Mouse (Mus musculus): ENCODE data around the gene Sh3bgrl3. TPM values are rescaled to one million over a fixed set of nuclear protein-coding genes. Genes with fewer than 3 reads are reported as not detected.

Gene Sh3bgrl3
- total and polyA plus RNA-seq, 3 experiments: 128 to 362 (median 153) TPM

GRCm38 (mm10) chr4:134107730-134108129 lies 20.9 kb downstream of the Sh3bgrl3 start:
- H3K27ac ChIP-seq (ENCODE audit: insufficient read depth, low read depth): no peak overlapping the region
- no peak overlapping the region for H3K4me2 ChIP-seq (ENCODE audit: insufficient read depth, low read depth, poor library complexity, severe bottlenecking)
- H3K4me1 ChIP-seq (ENCODE audit: control insufficient read depth in 1 of 2, insufficient read depth in 2 of 2): peaks cover 19 to 64% of the 10 kb centered on the region in 2 experiments
- peaks cover 26 to 59% of the 10 kb centered on the region in 2 experiments for H3K36me3 ChIP-seq (replicated peaks in 1 of 2; ENCODE audit: control insufficient read depth in 1 of 2, insufficient read depth in 1 of 2, low read length in 1 of 2)
- no peak overlapping the region for H3K9ac ChIP-seq (ENCODE audit: insufficient read depth, low read depth)
- dilution Hi-C loops (cut with MboI; ENCODE audit: extremely low pct_ligation_motif_present, extremely low pct_unique_long_range_greater_than_20kb, low sequenced_read_pairs): no loop called here
- in situ Hi-C loops (cut with MboI; ENCODE audit: low pct_ligation_motif_present, low pct_unique_long_range_greater_than_20kb, low sequenced_read_pairs): no loop called here
- no peak for DNase-seq (ENCODE audit: extremely low read depth)
- no peak overlapping the region for H3K4me3 ChIP-seq (replicated peaks in 1 of 3; ENCODE audit: low read depth in 2 of 3, low read length in 2 of 3, poor library complexity in 1 of 3)
- H3K27me3 ChIP-seq (replicated peaks): no peaks in the 10 kb centered on the region
- no peaks in the 10 kb centered on the region for H3K79me2 ChIP-seq (replicated peaks; ENCODE audit: control insufficient read depth, extremely low read depth, insufficient read depth, poor library complexity, severe bottlenecking)
- no peaks in the 10 kb centered on the region for H3K9me3 ChIP-seq (replicated peaks; ENCODE audit: low read length)
- TF ChIP-seq JUN (IDR thresholded peaks at IDR 0.05; ENCODE audit: insufficient read depth, low read depth, low read length): no peak
- TF ChIP-seq CHD2 (IDR thresholded peaks at IDR 0.05; ENCODE audit: low read length): no peak
- TF ChIP-seq MEF2A (IDR thresholded peaks at IDR 0.05; ENCODE audit: borderline replicate concordance, low read depth, low read length): no peak
- TF ChIP-seq GABPA (IDR thresholded peaks at IDR 0.05; ENCODE audit: insufficient replicate concordance, low read depth, low read length): no peak
- TF ChIP-seq CTCF (conservative IDR thresholded peaks at IDR 0.05 in 1 of 2, IDR thresholded peaks at IDR 0.05 in 1 of 2; ENCODE audit: low read depth in 2 of 2, low read length in 2 of 2): no peak
- no peak for TF ChIP-seq CHD1 (IDR thresholded peaks at IDR 0.05; ENCODE audit: low read depth, low read length)
- no peak for TF ChIP-seq ZKSCAN1 (IDR thresholded peaks at IDR 0.05; ENCODE audit: borderline replicate concordance, low read depth, low read length)
- TF ChIP-seq POLR2AphosphoS2 (IDR thresholded peaks at IDR 0.05; ENCODE audit: low read depth, low read length): no peak
- TF ChIP-seq TBP (conservative IDR thresholded peaks at IDR 0.05; ENCODE audit: low read depth, low read length): no peak
- TF ChIP-seq PAX5 (IDR thresholded peaks at IDR 0.05; ENCODE audit: low read length): no peak
- TF ChIP-seq UBTF (IDR thresholded peaks at IDR 0.05; ENCODE audit: low read depth, low read length): no peak
- no peak for TF ChIP-seq RCOR1 (conservative IDR thresholded peaks at IDR 0.05; ENCODE audit: low read depth, low read length)
- no peak for TF ChIP-seq MXI1 (IDR thresholded peaks at IDR 0.05; ENCODE audit: low read depth, low read length)
- no peak for TF ChIP-seq BHLHE40 (IDR thresholded peaks at IDR 0.05; ENCODE audit: low read depth, low read length)
- no peak for TF ChIP-seq RAD21 (IDR thresholded peaks at IDR 0.05; ENCODE audit: low read depth, low read length)
- TF ChIP-seq POLR2A (IDR thresholded peaks at IDR 0.05; ENCODE audit: low read depth, low read length): no peak
- TF ChIP-seq ZMIZ1 (IDR thresholded peaks at IDR 0.05; ENCODE audit: low read depth, low read length): no peak
- no peak for TF ChIP-seq JUND (conservative IDR thresholded peaks at IDR 0.05; ENCODE audit: low read depth, low read length)

GRCm38 (mm10) chr4:134106105-134106504 lies 22.5 kb downstream of the Sh3bgrl3 start:
- TF ChIP-seq JUN (IDR thresholded peaks at IDR 0.05; ENCODE audit: insufficient read depth, low read depth, low read length): no peak
- TF ChIP-seq PAX5 (IDR thresholded peaks at IDR 0.05; ENCODE audit: low read length): no peak
- TF ChIP-seq CHD1 (IDR thresholded peaks at IDR 0.05; ENCODE audit: low read depth, low read length): no peak
- TF ChIP-seq MYC (IDR thresholded peaks at IDR 0.05; ENCODE audit: low read depth, low read length): no peak
- TF ChIP-seq ZMIZ1 (IDR thresholded peaks at IDR 0.05; ENCODE audit: low read depth, low read length): no peak
- TF ChIP-seq E2F4 (IDR thresholded peaks at IDR 0.05; ENCODE audit: insufficient replicate concordance, low read depth, low read length): no peak
- TF ChIP-seq USF2 (conservative IDR thresholded peaks at IDR 0.05; ENCODE audit: low read depth, low read length): no peak
- TF ChIP-seq POLR2A (IDR thresholded peaks at IDR 0.05; ENCODE audit: low read depth, low read length): no peak
- no peak for TF ChIP-seq ZC3H11A (IDR thresholded peaks at IDR 0.05; ENCODE audit: low read depth, low read length)
- no peak for TF ChIP-seq HCFC1 (IDR thresholded peaks at IDR 0.05; ENCODE audit: low read depth, low read length)
- no peak for TF ChIP-seq NELFE (IDR thresholded peaks at IDR 0.05; ENCODE audit: low read depth, low read length)
- TF ChIP-seq GABPA (IDR thresholded peaks at IDR 0.05; ENCODE audit: insufficient replicate concordance, low read depth, low read length): no peak
- no peak for TF ChIP-seq JUND (conservative IDR thresholded peaks at IDR 0.05; ENCODE audit: low read depth, low read length)
- TF ChIP-seq RAD21 (IDR thresholded peaks at IDR 0.05; ENCODE audit: low read depth, low read length): no peak
- no peak for TF ChIP-seq TBP (conservative IDR thresholded peaks at IDR 0.05; ENCODE audit: low read depth, low read length)
- TF ChIP-seq USF1 (IDR thresholded peaks at IDR 0.05; ENCODE audit: low read depth, low read length): no peak
- no peak for TF ChIP-seq POLR2AphosphoS2 (IDR thresholded peaks at IDR 0.05; ENCODE audit: low read depth, low read length)
- TF ChIP-seq ELF1 (IDR thresholded peaks at IDR 0.05; ENCODE audit: low read depth, low read length): no peak
- TF ChIP-seq EP300 (IDR thresholded peaks at IDR 0.05; ENCODE audit: low read length): no peak
- peaks cover 23 to 70% of the 10 kb centered on the region in 2 experiments for H3K4me1 ChIP-seq (ENCODE audit: control insufficient read depth in 1 of 2, insufficient read depth in 2 of 2)
- H3K4me2 ChIP-seq (ENCODE audit: insufficient read depth, low read depth, poor library complexity, severe bottlenecking): no peak overlapping the region
- no peaks in the 10 kb centered on the region for H3K27me3 ChIP-seq (replicated peaks)
- H3K9me3 ChIP-seq (replicated peaks; ENCODE audit: low read length): no peaks in the 10 kb centered on the region
- H3K36me3 ChIP-seq (replicated peaks in 1 of 2; ENCODE audit: control insufficient read depth in 1 of 2, insufficient read depth in 1 of 2, low read length in 1 of 2): peaks cover 14 to 43% of the 10 kb centered on the region in 2 experiments
- no peak for DNase-seq (ENCODE audit: extremely low read depth)
- H3K27ac ChIP-seq (ENCODE audit: insufficient read depth, low read depth): no peak overlapping the region
- H3K4me3 ChIP-seq (replicated peaks in 1 of 3; ENCODE audit: low read depth in 2 of 3, low read length in 2 of 3, poor library complexity in 1 of 3): no peak overlapping the region
- in situ Hi-C loops (cut with MboI; ENCODE audit: low pct_ligation_motif_present, low pct_unique_long_range_greater_than_20kb, low sequenced_read_pairs) (no loop called here), dilution Hi-C loops (cut with MboI; ENCODE audit: extremely low pct_ligation_motif_present, extremely low pct_unique_long_range_greater_than_20kb, low sequenced_read_pairs) (no loop called here)
- H3K9ac ChIP-seq (ENCODE audit: insufficient read depth, low read depth): no peak overlapping the region
- no peaks in the 10 kb centered on the region for H3K79me2 ChIP-seq (replicated peaks; ENCODE audit: control insufficient read depth, extremely low read depth, insufficient read depth, poor library complexity, severe bottlenecking)

Data from CH12.LX (cell line).